Mouse (Mus musculus) ES-Bruce4 (cell line): Measurements from ENCODE around the gene Ppp4r1. TPM values are rescaled to one million over a fixed set of nuclear protein-coding genes. Genes with fewer than 3 reads are reported as not detected.

Experiments used
- H3K27ac ChIP-seq: 2 replicates; pipeline ENCODE4 v1.5.1; 2012; ENCODE audit warnings: low read length, inconsistent platforms; ENCODE audit not compliant: insufficient read depth
- H3K27me3 ChIP-seq: 2 replicates; pipeline ENCODE4 v1.6.1; 2012; ENCODE audit warnings: mild to moderate bottlenecking, low read length, inconsistent platforms; ENCODE audit not compliant: control insufficient read depth, poor library complexity, insufficient read depth, severe bottlenecking
- H3K36me3 ChIP-seq: 2 replicates; pipeline ENCODE4 v1.6.1; 2012; ENCODE audit warnings: inconsistent platforms, mild to moderate bottlenecking, low read length, moderate library complexity; ENCODE audit not compliant: control insufficient read depth, poor library complexity, insufficient read depth, severe bottlenecking
- H3K4me1 ChIP-seq: one replicate; pipeline ENCODE4 v1.8.1; 2011; ENCODE audit warnings: low read length; ENCODE audit not compliant: control insufficient read depth, insufficient read depth
- H3K4me3 ChIP-seq: 2 replicates; pipeline ENCODE4 v1.5.1; 2011; ENCODE audit warnings: low read depth, mild to moderate bottlenecking, low read length
- H3K9ac ChIP-seq: 2 replicates; pipeline ENCODE4 v1.6.1; 2012; ENCODE audit warnings: low read depth, mild to moderate bottlenecking, inconsistent platforms; ENCODE audit not compliant: poor library complexity, severe bottlenecking
- H3K9me3 ChIP-seq: replicated peaks from 2 replicates; pipeline ENCODE4 v1.6.1; 2012; ENCODE audit warnings: mild to moderate bottlenecking, low read length, inconsistent platforms; ENCODE audit not compliant: control insufficient read depth, poor library complexity, insufficient read depth, severe bottlenecking
- CTCF ChIP-seq: IDR thresholded peaks from one replicate; pipeline ENCODE4 v1.8.1; 2011; ENCODE audit warnings: low read depth, low read length
- EP300 ChIP-seq: IDR thresholded peaks from 2 replicates; pipeline ENCODE4 v1.6.1; 2011; ENCODE audit warnings: low read depth, low read length; ENCODE audit not compliant: insufficient read depth
- POLR2A ChIP-seq: IDR thresholded peaks from one replicate; pipeline ENCODE4 v1.8.1; 2011; ENCODE audit warnings: low read length; ENCODE audit not compliant: insufficient read depth
- polyA plus RNA-seq: library from polyadenylated mRNA; stranded (reverse); fragments of >200 nt; gene quantifications from 2 replicates; pipeline ENCODE4 v1.2.4, GENCODE M21; 2011; ENCODE audit warnings: low read depth; ENCODE audit not compliant: missing spikeins, insufficient read depth, insufficient read length

Gene Ppp4r1
- polyA plus RNA-seq, 1 experiment = 48.4 TPM

DNA sequence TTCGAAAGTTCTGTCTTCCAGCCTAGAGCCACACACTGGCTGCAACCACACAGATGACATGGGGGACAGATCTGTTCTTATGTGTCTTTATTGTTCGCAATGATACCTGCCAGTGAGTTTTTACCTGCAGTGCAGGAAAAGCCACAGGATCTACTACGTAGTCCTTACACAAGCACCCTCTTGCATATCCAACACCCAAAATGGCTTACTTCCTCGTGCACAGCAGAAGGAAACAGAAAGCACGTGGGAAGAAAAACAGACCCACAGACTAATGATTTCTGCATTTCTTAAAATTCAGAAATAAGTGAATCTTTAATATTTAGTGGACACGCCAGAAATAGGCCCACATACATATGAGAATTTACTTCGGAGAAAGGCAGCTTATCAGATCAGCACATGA, 32.6 kb upstream of the Ppp4r1 start:
- no peak overlapping the region for H3K9ac ChIP-seq
- H3K27ac ChIP-seq = no peak overlapping the region
- no peak for TF ChIP-seq POLR2A
- TF ChIP-seq EP300 = no peak
- TF ChIP-seq CTCF = no peak
- H3K4me3 ChIP-seq = no peak overlapping the region
- H3K4me1 ChIP-seq = no peaks in the 10 kb centered on the region
- H3K27me3 ChIP-seq = no peaks in the 10 kb centered on the region
- H3K9me3 ChIP-seq = no peaks in the 10 kb centered on the region
- no peaks in the 10 kb centered on the region for H3K36me3 ChIP-seq

DNA sequence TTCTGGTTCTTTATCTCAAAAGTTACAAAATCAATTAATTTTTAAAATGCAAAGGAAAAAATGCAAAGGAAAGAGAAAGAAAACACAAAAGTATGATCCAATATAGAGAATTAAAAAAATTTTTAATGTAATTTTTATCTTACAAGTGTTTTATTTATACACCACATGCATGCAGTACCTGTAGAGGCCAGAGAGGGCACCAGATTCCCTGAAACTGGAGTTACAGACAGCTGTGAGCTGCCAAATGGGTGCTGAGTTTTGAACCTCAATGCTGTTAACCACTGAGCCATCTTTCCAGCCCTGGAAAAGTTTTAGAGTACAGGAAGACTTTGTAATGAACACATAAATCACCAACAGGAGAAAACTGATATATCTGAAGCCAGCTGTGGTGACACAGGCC, 32.1 kb upstream of the Ppp4r1 start:
- H3K27me3 ChIP-seq = no peaks in the 10 kb centered on the region
- peak; percentile 30 for TF ChIP-seq CTCF
- no peak for TF ChIP-seq POLR2A
- no peaks in the 10 kb centered on the region for H3K9me3 ChIP-seq
- H3K4me1 ChIP-seq = no peaks in the 10 kb centered on the region
- H3K9ac ChIP-seq = no peak overlapping the region
- no peak overlapping the region for H3K4me3 ChIP-seq
- no peaks in the 10 kb centered on the region for H3K36me3 ChIP-seq
- no peak overlapping the region for H3K27ac ChIP-seq

- Histone ChIP-seq H3K36me3 (no peaks in the 10 kb centered on the region), H3K9ac (no peak overlapping the region), H3K4me1 (no peaks in the 10 kb centered on the region), H3K9me3 (no peaks in the 10 kb centered on the region), H3K27me3 (no peaks in the 10 kb centered on the region), H3K27ac (no peak overlapping the region), H3K4me3 (no peak overlapping the region)
- no peak for TF ChIP-seq POLR2A
Observed at GRCm38 (mm10) chr17:65753130-65753529, 29.2 kb upstream of the Ppp4r1 start.

GRCm38 (mm10) chr17:65755857-65756256, 26.5 kb upstream of the Ppp4r1 start:
- no peaks in the 10 kb centered on the region for H3K27me3 ChIP-seq
- H3K9ac ChIP-seq = no peak overlapping the region
- no peaks in the 10 kb centered on the region for H3K4me1 ChIP-seq
- TF ChIP-seq POLR2A (no peak), EP300 (no peak), CTCF (no peak)
- no peak overlapping the region for H3K27ac ChIP-seq
- H3K36me3 ChIP-seq = no peaks in the 10 kb centered on the region
- H3K4me3 ChIP-seq = no peak overlapping the region
- H3K9me3 ChIP-seq = no peaks in the 10 kb centered on the region

- Histone ChIP-seq H3K4me3 (no peak overlapping the region), H3K36me3 (no peaks in the 10 kb centered on the region), H3K27me3 (no peaks in the 10 kb centered on the region), H3K9ac (no peak overlapping the region), H3K4me1 (no peaks in the 10 kb centered on the region), H3K27ac (no peak overlapping the region), H3K9me3 (no peaks in the 10 kb centered on the region)
- TF ChIP-seq CTCF (no peak), EP300 (no peak), POLR2A (no peak)
Observed at GRCm38 (mm10) chr17:65757150-65757549, 25.2 kb upstream of the Ppp4r1 start.

DNA sequence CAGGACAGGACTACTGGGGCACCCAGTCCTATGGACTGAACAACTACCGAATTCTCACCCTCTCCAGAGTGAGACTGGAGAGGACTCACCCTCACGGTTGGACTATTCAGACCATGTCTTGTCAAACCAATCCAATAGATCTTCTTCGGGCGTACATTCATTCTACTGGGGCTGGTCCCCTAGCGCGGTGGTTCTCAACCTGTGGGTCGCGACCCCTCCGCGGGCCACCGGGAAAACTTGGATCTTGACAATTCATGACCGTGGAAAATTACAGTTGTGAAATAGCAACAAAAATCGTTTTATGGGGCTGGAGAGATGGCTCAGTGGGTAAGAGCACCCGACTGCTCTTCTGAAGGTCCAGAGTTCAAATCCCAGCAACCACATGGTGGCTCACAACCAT, 19.2 kb upstream of the Ppp4r1 start:
- Histone ChIP-seq H3K4me1 (no peaks in the 10 kb centered on the region), H3K9ac (no peak overlapping the region), H3K27ac (no peak overlapping the region), H3K36me3 (no peaks in the 10 kb centered on the region), H3K4me3 (no peak overlapping the region), H3K9me3 (no peaks in the 10 kb centered on the region), H3K27me3 (no peaks in the 10 kb centered on the region)
- TF ChIP-seq POLR2A (no peak), EP300 (no peak), CTCF (no peak)
